Mouse (Mus musculus) heart, postnatal 0 days (tissue): ENCODE data around the gene Stoml1.

Source experiments
- CTCF ChIP-seq: IDR thresholded peaks from 2 replicates; pipeline ENCODE4 v1.5.1; 2016; ENCODE audit warnings: antibody characterized with exemption, control low read depth, low read depth
- EP300 ChIP-seq: IDR thresholded peaks from 2 replicates; pipeline ENCODE4 v1.6.1; 2016; ENCODE audit warnings: antibody characterized with exemption, low read depth

- TF ChIP-seq CTCF (no peak), EP300 (no peak)
Observed at GRCm38 (mm10) chr9:58308395-58308794, 55.4 kb downstream of the Stoml1 start.
